Mouse (Mus musculus): Measurements from ENCODE around the gene Cbfa2t2.

Gene Cbfa2t2

DNA sequence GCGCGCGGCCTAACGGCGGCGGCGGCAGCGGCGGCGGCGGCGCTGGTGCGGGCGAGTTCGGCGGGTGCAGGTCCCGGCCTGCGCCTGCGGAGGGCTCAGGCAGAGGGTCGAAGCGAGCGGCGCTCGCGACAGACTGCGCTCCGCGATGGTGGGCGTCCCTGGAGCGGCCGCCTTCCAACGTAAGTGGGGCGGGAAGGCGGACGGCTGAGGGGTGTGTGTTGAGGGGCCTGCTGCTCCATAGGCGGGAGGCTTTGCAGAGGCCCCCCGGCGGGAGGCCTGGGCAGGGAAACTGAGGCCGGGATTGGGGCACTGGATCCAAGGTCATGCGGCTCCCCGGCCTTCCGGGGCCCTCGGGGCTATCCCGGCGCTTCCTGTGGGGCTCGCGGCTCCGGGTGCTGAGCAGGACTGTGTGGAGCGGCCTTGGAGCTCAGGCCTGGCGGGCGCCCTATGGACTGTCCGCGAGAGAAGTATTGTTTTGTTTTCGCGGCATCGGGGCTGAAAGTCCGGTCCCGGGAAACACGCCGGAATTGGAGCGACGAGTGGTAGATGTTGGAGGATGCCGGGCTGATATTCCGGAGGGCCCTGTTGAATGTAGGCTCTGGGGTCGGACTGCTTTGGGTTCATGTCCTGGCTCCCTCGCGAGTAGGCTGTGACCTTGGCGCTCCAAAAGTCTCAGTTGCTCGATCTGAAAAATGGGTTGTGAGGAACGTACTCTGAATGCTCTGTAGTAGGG is at the start of gene Cbfa2t2:
TSS of gene Cbfa2t2 (plus strand) at position 24 of the 733 bp plus-strand sequence.
- peak; percentile 49 for DNase-seq (ENCODE audit: low spot score)

- no peak for DNase-seq (ENCODE audit: low spot score)
Measured at GRCm38 (mm10) chr2:154390180-154390964, 45.9 kb upstream of the Cbfa2t2 start.

DNA sequence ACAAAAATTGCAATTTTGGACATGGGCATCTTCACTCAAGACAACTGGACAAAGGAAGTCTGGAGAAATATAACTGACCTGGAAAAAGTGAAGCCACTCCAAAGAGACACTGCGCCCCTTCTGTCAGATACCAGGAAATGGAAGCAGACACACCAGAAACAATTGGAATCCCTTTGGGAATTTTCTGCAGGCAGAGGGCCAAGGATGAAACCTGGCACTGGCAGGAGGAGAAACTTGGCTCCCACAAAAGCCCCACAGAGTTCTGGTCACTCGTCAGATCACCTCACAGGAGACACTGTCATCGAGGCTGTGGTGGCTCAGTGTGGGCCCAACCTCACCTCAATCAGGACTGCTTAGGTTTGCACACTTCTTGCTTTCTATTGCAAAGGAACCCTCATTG is 41.7 kb upstream of the Cbfa2t2 start:
- DNase-seq (ENCODE audit: low spot score), result no peak

DNA sequence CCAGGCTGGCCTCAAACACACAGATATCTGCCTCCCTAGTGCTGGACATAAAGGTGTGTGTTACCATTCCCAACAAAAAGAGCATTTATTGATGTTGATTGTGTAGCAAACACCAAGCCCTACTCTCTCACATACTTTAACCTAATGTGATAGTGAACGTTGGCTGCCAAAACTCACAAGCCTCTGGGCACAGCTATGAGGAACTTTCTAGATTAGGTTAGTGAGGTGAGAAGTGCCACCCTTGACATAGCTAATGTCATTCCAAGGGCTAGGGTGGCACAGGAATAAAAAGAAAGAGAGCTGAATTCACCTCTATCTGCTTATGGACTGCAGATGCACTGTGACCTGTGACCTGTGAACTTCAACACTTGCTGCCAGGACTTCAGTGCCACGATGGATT is 39.8 kb upstream of the Cbfa2t2 start:
- no peak for DNase-seq (ENCODE audit: low spot score)

DNA sequence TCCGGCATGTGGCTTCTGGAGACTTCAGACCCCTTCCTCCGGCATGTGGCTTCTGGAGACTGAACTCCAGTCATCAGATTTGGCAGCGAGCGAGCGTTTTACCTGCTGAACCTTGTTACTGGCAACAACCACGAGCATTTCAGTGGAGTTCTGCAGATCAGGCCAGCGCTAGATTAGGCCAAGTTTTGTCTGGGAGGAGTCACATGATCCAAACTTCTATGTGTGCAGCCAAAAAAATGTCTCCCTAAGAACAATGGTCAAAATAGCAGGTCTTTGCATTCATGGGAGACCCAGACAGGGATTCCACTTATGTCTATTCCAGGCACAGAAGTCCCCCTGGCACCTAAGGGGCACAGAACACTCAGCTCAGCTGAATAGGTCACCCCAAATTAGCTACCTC is 38.0 kb upstream of the Cbfa2t2 start:
- DNase-seq (ENCODE audit: low spot score), result no peak

GRCm38 (mm10) chr2:154399325-154399724 is 37.0 kb upstream of the Cbfa2t2 start:
- DNase-seq (ENCODE audit: low spot score), result no peak

- no peak for DNase-seq (ENCODE audit: low spot score)
Measured at GRCm38 (mm10) chr2:154401976-154402375, 34.3 kb upstream of the Cbfa2t2 start.

GRCm38 (mm10) chr2:154402811-154403210 is 33.5 kb upstream of the Cbfa2t2 start:
- DNase-seq (ENCODE audit: low spot score), result no peak

DNA sequence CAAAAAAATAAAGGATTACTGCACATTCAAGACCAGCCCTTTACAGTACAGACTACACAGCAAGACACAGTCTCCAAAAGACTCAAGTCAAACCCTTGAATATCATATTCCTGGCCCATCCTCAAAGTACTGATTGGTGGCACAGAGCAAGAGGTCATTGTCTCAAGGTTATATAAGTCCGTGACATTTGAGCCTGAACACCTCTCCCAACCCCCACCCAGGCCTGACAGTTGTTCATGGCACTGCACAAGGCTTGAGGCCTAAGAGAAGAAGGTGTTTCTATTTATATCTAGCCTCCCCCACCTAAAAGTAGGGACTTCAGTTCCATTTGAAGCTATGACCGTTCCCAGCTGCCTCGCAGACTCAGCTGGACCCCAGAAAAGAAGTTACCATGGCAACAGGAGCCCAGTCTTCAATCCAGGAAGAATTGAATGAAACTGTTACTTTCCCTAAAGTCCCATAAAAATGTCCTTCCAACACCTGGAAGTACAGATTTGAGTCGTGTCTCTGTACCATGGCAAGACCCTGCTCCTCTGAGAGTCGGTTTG is 30.8 kb upstream of the Cbfa2t2 start:
- DNase-seq (ENCODE audit: low spot score), result no peak

DNA sequence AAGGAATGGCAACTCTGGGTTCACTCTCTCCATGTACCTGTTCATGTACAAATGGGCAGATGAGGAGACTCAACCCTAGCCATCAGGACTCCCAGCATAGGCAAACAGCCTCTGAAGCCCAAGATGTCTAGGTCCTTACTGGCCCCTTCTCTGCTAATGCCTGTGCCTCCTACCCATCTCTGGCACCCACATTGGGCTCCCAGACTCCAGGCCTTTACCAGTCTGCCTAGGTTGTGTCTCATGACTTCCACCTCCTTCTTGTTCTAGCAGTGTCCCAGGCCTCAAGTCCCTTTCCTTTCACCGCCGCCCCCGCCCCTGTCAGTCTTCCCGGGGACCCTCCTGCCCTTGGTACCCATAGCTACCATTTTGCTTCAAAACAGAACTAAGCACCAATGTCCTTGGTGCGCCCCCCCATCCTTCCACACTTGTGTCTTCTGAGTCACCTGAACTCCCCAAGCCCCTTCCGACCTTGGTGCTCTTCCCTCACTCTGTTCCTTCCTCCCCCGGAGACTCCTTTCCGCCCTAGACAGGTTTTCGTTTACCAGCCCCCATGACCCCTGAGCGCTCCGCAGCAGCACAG is 29.1 kb upstream of the Cbfa2t2 start:
- no peak for DNase-seq (ENCODE audit: low spot score)

DNA sequence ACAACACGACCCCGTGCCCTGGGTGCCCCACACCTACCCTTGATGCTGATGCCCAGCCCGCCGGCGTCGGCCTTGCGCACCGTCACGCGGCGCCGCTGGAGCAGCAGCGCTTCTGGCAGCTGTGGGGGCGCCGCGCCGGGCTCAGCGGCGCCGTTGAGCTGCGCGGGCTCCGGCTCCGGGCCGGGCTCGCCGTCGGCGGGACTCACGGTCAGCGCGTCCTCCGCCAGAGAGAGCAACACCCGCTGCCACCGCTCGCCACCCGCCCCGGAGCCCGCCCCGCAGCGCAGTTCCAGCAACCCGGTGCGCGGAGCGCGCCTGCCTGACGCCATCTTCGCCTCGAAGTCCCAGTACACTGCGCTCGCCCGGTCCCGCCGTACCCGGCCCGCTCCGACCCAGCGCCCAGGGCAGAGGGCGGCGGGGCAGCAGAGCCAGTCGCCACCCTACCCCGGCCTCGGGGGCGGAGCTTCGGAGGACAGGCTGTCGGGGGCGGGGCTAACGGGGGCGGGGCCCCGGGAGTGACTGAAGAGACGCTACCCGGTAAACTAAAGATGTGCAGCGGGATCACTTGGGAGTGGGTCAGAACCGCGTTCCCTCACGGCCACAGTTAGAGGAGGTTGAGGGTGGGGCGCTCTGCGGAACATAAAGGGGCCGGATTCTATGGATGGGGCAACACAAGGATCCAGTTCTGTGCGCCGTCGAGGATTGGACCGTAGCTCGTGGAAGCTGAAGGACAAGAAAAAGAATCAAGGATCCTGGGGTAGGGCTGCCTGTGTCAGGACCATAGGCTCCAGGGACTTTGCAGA is 28.4 kb upstream of the Cbfa2t2 start, which contains the start of gene Snta1:
TSS of gene Snta1 (minus strand) at position 457 of the 803 bp plus-strand sequence.
- peak; percentile 72 for DNase-seq (ENCODE audit: low spot score)

DNA sequence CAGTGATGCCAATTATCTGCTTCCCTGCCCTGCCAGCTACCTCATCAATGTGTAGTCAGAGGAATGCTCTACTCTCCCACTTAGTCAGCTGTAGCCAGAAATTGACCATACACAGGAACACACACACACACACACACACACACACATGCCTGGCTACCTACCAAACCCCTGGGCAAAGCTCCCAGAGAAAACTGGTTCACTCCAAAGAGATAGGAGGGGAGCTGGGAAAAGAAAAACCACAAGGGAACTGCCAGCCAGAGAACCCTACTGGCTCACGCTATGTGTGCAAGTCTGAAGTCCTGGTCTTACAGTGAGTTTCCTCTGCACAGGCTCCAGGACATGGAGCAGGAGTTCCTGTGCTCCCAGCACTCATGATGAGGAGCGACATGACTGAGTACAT is 25.9 kb upstream of the Cbfa2t2 start:
- no peak for DNase-seq (ENCODE audit: low spot score)

GRCm38 (mm10) chr2:154412018-154412666 is 24.1 kb upstream of the Cbfa2t2 start:
- DNase-seq (ENCODE audit: low spot score), result peak; percentile 46

DNA sequence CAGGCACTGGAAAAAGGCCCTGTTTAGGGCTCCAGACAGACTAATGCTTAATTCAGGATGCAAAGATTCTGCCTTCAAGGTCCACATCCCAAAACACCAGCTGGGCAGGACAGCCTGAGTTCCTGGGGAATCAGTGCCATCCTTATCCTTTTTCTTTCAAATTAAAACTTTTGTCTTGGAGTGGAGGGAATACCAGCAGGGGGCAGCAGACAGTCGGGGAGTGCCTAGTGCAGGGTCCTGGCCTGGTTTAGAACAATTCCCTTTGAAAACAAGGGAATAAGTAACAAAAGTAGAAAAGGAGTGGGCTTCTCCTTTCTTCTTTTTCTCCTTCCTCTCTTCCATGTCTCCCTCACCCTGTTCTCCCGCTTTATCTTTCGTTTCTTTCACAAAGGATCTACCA is 19.2 kb upstream of the Cbfa2t2 start:
- peak; percentile 52 for DNase-seq (ENCODE audit: low spot score)

DNA sequence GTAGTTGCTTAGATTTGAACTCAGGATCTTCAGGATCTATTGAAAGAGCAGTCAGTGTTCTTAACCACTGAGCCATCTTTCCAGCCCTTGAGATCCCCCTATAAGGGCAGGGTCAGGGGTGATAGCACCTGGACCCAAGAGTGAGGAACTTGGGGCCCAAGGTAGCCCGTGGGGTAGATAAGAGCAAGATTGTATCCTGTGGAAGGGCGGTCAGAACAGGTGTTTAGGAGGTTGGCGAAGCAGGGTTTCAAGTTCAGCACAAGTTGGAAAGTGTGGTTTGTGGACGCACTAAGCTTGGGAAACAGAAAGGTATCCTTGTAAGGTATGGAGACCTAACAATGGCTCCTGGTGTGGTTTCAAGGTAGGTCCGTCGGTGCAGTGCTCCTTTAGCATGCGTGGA is 18.3 kb upstream of the Cbfa2t2 start:
- DNase-seq (ENCODE audit: low spot score), result no peak

- DNase-seq (ENCODE audit: low spot score), result no peak
Measured at GRCm38 (mm10) chr2:154419631-154420515, 16.4 kb upstream of the Cbfa2t2 start.

DNA sequence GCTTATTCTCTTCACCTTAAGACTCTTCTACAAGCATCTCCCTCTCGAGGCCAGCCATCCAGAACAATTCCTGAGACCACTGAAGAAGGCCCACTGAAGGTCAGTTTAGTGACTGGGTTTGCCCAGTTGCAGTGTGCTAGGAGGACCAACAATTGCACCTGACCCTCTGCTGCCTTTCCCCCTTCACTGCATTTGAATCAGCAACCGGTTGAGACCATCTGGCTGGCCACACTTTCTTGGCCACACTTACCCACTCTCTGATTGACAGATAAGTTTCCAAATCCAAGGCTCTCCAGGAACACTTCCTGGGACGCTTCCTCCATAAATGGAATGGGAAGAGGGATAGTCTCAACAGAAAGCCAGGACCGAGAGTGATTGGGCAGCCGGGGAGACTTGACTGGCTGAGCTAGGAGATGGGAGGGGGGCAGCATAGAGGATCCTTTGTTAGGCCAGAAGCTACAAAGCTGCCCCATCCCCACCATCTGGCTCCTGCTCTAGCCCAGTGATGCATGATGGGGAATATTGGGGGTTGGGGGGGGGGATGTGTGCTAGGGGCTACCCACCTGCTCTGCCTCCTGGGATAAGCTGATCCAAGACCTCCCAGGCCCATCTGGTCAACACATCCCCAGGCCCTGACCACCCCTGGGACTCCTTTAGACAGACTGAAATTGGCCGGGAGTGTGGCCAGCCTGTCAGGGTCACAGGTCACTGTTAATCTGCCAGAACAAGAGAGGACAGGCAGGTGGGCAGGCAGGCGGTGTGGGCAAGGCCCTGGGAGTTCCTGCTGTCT is 15.1 kb upstream of the Cbfa2t2 start:
- DNase-seq (ENCODE audit: low spot score), result no peak

DNA sequence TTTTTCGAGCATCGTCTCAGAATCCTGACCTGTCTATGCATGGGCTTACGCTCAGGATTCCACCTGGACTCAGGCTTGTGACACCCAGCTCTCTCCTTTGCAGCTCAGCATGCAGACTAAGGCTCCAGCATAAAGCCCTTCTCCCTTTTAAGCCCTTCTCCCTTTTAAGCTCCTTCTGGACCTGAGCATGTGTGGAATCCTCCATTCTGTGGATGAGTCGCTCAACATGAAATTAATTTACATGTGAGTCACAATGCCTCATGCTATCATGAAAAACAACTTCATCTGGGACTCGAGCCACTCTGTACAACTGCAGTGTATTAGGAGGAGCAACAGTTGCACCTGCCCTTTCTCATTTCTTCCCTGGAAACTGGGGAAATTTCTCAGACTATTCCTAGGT is 14.1 kb upstream of the Cbfa2t2 start:
- no peak for DNase-seq (ENCODE audit: low spot score)

GRCm38 (mm10) chr2:154423548-154423947 is 12.7 kb upstream of the Cbfa2t2 start:
- DNase-seq (ENCODE audit: low spot score), result no peak
